Mouse (Mus musculus): ENCODE measurements around the gene Lrit2. TPM values are rescaled to one million over a fixed set of nuclear protein-coding genes. Genes with fewer than 3 reads are reported as not detected.

Lrit2 gene
- polyA plus RNA-seq (2012; ENCODE audit: insufficient read depth, insufficient read length, missing spikeins), result not detected in 2 replicates

DNA sequence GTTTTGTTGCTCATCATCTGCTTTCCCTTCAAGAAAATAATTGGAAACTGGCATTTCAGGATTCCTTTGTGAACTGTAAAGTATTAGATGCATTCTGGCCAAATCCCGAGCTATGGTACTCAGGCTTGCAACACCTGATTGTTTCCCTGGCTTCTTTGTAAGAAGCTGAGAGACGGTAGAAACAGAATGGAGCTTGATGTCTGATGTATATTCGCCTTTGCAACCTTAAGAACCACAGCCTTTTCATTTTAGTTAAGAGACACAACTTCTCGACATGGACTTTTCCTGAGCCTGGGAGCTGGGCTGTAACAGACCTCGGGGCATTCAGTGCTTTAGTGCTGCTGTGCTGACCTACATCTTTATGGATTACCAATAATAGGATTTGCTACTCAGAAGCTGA, at the start of gene Lrit2:
Lrit2 (plus strand) TSS at position 301 of the 400 bp plus-strand sequence.
- no peak within 1 kb of the TSS for H3K4me3 ChIP-seq (ENCODE audit: insufficient read depth, low read length)
- TF ChIP-seq POLR2A (IDR thresholded peaks at IDR 0.05; ENCODE audit: borderline replicate concordance, low read depth, low read length), result no peak
- no peak within 1 kb of the TSS for H3K27ac ChIP-seq (ENCODE audit: insufficient read depth, low read depth, low read length)
- H3K4me1 ChIP-seq (ENCODE audit: control insufficient read depth, insufficient read depth, low read length), result no peaks in the 10 kb centered on the region

DNA sequence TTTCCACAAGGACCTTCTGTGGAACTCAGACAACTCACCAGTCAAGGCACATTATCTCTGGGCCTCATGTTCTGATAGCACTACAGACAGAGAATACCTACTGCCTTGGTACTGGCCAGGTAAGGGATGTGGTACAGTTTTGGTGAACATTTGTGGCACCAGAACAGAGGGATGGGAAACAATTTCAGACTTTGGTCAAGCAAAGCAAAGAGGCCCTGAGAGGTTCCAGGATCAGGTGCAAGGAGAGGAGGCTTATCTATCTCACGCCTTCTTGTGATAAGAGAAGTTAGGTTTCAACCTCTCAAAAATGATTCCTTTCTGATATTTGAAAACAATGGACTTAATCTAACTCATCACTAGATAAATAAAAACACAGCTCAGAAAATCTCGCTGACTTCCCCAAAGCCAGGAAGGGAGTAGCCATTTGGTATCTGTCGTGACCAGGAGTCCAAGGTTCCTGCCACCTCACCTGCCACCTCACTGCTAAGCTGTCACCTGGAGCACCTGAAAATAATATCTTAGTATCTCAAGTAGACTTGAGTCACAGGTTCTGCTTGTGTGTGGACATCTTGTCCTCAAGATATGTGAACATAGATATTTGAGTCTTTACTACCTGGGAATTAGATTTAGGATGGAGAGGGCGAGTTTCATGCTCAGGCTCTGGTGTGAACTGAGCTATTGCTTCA, 40.3 kb upstream of the Lrit2 start:
- H3K27ac ChIP-seq (ENCODE audit: insufficient read depth, low read depth, low read length), result no peak overlapping the region
- no peak for TF ChIP-seq CTCF (IDR thresholded peaks at IDR 0.05; ENCODE audit: low read depth, low read length)
- no peak for TF ChIP-seq POLR2A (IDR thresholded peaks at IDR 0.05; ENCODE audit: borderline replicate concordance, low read depth, low read length)
- no peak overlapping the region for H3K4me3 ChIP-seq (ENCODE audit: insufficient read depth, low read length)
- H3K4me1 ChIP-seq (ENCODE audit: control insufficient read depth, insufficient read depth, low read length), result no peaks in the 10 kb centered on the region

- Histone ChIP-seq H3K4me3 (ENCODE audit: insufficient read depth, low read length) (no peak overlapping the region), H3K4me1 (ENCODE audit: control insufficient read depth, insufficient read depth, low read length) (no peaks in the 10 kb centered on the region), H3K27ac (ENCODE audit: insufficient read depth, low read depth, low read length) (no peak overlapping the region)
- TF ChIP-seq CTCF (IDR thresholded peaks at IDR 0.05; ENCODE audit: low read depth, low read length) (no peak), POLR2A (IDR thresholded peaks at IDR 0.05; ENCODE audit: borderline replicate concordance, low read depth, low read length) (no peak)
These were observed 39.8 kb upstream of the Lrit2 start for GRCm38 (mm10) chr14:37027951-37028350.

DNA sequence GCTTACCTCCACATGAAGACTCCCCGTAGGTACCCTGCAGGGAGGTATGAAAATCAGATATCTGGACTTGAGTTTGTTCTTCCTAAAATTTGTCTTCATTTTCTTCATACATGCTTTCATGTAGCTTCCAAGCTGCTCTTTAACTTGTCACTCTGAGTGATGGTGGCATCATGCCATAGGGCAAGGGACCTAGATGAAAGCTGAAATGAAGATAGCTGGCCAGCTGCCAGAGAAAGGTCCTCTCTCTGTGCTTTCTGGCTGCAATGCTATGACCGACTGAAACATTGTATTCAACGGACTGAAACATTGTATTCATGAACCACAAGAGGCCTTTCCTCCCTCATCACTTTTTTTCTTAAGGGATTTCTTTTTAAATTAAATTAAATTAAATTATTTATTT, 39.2 kb upstream of the Lrit2 start:
- no peak overlapping the region for H3K4me3 ChIP-seq (ENCODE audit: insufficient read depth, low read length)
- no peaks in the 10 kb centered on the region for H3K4me1 ChIP-seq (ENCODE audit: control insufficient read depth, insufficient read depth, low read length)
- TF ChIP-seq CTCF (IDR thresholded peaks at IDR 0.05; ENCODE audit: low read depth, low read length) (no peak), POLR2A (IDR thresholded peaks at IDR 0.05; ENCODE audit: borderline replicate concordance, low read depth, low read length) (no peak)
- H3K27ac ChIP-seq (ENCODE audit: insufficient read depth, low read depth, low read length), result no peak overlapping the region

GRCm38 (mm10) chr14:37032481-37033104, 35.1 kb upstream of the Lrit2 start:
- Histone ChIP-seq H3K4me1 (ENCODE audit: control insufficient read depth, insufficient read depth, low read length) (no peaks in the 10 kb centered on the region), H3K27ac (ENCODE audit: insufficient read depth, low read depth, low read length) (no peak overlapping the region), H3K4me3 (ENCODE audit: insufficient read depth, low read length) (no peak overlapping the region)
- no peak for TF ChIP-seq POLR2A (IDR thresholded peaks at IDR 0.05; ENCODE audit: borderline replicate concordance, low read depth, low read length)
- TF ChIP-seq CTCF (IDR thresholded peaks at IDR 0.05; ENCODE audit: low read depth, low read length), result no peak

DNA sequence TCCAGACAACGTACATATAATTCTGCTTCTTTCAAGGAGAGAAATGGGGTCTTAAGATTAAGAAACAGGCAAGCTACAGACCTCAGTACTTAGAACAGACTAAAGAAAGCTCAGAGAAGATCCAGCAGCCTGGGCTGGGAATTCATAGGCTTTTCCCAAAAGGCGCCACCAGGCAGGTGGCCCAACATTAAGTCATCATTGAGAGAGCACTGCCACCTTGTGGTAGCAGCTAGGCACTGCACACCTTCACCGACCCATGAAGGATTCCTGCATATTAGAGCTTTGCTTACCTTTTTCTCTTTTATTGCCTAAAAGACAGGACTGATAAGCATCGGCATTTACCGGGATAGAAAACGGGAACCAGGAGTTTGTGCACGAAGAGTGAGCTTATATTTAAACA, 34.5 kb upstream of the Lrit2 start:
- TF ChIP-seq POLR2A (IDR thresholded peaks at IDR 0.05; ENCODE audit: borderline replicate concordance, low read depth, low read length), result no peak
- TF ChIP-seq CTCF (IDR thresholded peaks at IDR 0.05; ENCODE audit: low read depth, low read length), result peak; percentile 93
- no peak overlapping the region for H3K27ac ChIP-seq (ENCODE audit: insufficient read depth, low read depth, low read length)
- no peaks in the 10 kb centered on the region for H3K4me1 ChIP-seq (ENCODE audit: control insufficient read depth, insufficient read depth, low read length)
- H3K4me3 ChIP-seq (ENCODE audit: insufficient read depth, low read length), result no peak overlapping the region

DNA sequence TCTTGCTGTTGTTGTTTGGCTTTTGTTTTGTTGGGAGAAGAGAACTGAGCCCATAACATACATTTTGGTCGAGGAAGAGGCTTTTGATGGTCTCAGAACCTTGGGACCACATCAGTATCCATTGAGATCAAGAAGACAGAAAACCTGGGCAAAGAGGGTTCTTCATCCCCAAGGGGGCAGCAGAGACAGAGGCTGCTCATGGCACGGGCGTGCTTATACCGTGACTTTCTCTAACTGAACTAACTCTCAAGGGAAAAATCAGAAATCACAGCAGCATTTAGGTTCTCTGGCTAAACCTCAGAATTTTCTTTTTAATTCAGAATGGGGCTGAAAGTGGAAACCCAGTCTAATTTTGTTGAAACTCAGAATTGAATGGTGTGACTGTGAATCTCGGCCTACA, 33.3 kb upstream of the Lrit2 start:
- H3K27ac ChIP-seq (ENCODE audit: insufficient read depth, low read depth, low read length), result no peak overlapping the region
- H3K4me3 ChIP-seq (ENCODE audit: insufficient read depth, low read length), result no peak overlapping the region
- H3K4me1 ChIP-seq (ENCODE audit: control insufficient read depth, insufficient read depth, low read length), result no peaks in the 10 kb centered on the region
- TF ChIP-seq POLR2A (IDR thresholded peaks at IDR 0.05; ENCODE audit: borderline replicate concordance, low read depth, low read length), result no peak
- TF ChIP-seq CTCF (IDR thresholded peaks at IDR 0.05; ENCODE audit: low read depth, low read length), result no peak

DNA sequence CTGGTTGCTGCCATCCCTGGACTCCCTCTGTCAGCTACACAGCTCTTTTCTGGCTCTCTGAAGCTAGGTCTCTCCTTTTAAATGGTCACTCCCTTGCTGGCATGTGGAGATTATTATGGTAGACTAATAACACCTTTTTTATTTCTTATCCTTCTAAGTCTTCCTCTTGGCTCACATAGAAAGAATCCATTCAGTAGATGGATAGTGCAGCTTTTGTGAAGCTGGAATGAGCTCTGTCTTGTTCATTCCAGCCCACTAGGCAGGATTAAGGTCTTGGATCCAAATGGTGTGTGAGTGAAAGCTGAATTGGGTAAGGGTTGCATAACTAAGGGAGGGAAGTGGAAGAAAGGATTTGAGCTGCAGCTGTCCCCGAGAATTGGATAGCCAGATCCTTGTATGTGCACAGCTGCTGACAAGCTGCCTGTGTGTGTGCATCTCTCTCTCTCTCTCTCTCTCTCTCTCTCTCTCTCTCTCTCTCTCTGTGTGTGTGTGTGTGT, 18.8 kb upstream of the Lrit2 start, which contains the start of gene Rgr:
Rgr (minus strand) TSS at position 51 of the 497 bp plus-strand sequence.
- H3K27ac ChIP-seq (ENCODE audit: insufficient read depth, low read depth, low read length), result no peak within 1 kb of the TSS
- no peaks in the 10 kb centered on the region for H3K4me1 ChIP-seq (ENCODE audit: control insufficient read depth, insufficient read depth, low read length)
- no peak within 1 kb of the TSS for H3K4me3 ChIP-seq (ENCODE audit: insufficient read depth, low read length)
- no peak for TF ChIP-seq POLR2A (IDR thresholded peaks at IDR 0.05; ENCODE audit: borderline replicate concordance, low read depth, low read length)
- TF ChIP-seq CTCF (IDR thresholded peaks at IDR 0.05; ENCODE audit: low read depth, low read length), result no peak

GRCm38 (mm10) chr14:37064849-37065248, 2.9 kb upstream of the Lrit2 start:
- Histone ChIP-seq H3K4me1 (ENCODE audit: control insufficient read depth, insufficient read depth, low read length) (no peaks in the 10 kb centered on the region), H3K27ac (ENCODE audit: insufficient read depth, low read depth, low read length) (no peak overlapping the region), H3K4me3 (ENCODE audit: insufficient read depth, low read length) (no peak overlapping the region)
- TF ChIP-seq POLR2A (IDR thresholded peaks at IDR 0.05; ENCODE audit: borderline replicate concordance, low read depth, low read length), result no peak
- TF ChIP-seq CTCF (IDR thresholded peaks at IDR 0.05; ENCODE audit: low read depth, low read length), result no peak

GRCm38 (mm10) chr14:37066636-37067035, 1.1 kb upstream of the Lrit2 start:
- Histone ChIP-seq H3K4me1 (ENCODE audit: control insufficient read depth, insufficient read depth, low read length) (no peaks in the 10 kb centered on the region), H3K27ac (ENCODE audit: insufficient read depth, low read depth, low read length) (no peak overlapping the region), H3K4me3 (ENCODE audit: insufficient read depth, low read length) (no peak overlapping the region)
- TF ChIP-seq POLR2A (IDR thresholded peaks at IDR 0.05; ENCODE audit: borderline replicate concordance, low read depth, low read length) (no peak), CTCF (IDR thresholded peaks at IDR 0.05; ENCODE audit: low read depth, low read length) (no peak)

Data from bone marrow macrophage, adult 2 months (primary cell).